10 mouse cellular contexts compared by ENCODE assay signal in the genomic region with DNA sequence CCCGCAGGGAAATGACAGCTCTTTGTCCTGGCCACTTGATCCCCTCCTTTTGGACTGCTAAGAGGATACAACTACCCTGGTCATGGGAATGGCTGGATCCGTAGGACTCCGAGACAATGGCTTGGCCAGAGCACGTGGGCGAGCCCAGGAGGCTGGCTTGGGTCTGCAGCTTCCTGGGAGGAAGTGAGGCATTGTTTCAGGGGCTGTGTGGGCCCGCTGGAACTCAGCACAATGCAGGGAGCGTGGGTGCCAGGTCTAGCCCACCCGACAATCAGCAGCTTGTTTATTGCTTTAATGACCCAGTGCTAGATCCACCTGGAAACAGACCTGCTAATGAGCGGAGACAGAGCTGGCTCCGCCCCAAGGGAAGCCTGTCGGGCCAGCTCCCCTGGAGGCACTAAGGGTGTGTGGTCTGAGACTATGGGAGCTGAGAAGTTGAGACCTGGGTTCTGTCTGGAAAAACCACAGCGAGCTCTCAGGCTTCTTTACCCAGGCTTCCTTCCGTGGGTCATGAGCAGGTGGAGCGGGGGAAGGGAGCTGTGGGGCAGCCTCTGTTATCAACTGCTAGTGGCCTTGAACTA. TPM values are rescaled to one million over a fixed set of nuclear protein-coding genes. Genes with fewer than 3 reads are reported as not detected.
A peak's percentile ranks its signal among the peaks of the same experiment; 100 is the strongest.
DNase-seq lines count a peak whose midpoint lies in the region; ATAC-seq and TF ChIP-seq lines count a peak whose summit lies in the region.
"Had no signal": no experiment of that assay in that cellular context is flagged by ENCODE, and none has a peak within 500 bp of the region (broad histone marks: within the 10 kb centered on the region; RNA-seq: fewer than 3 reads in every experiment).

No protein-coding gene starts in this region.

- 0 out of 2 replicates have a peak, but pooled peaks have one; percentile 7 for TF ChIP-seq CTCF in layer of hippocampus, adult 2 months (conservative IDR thresholded peaks at IDR 0.05)
- TF ChIP-seq CTCF in liver, postnatal 0 days (IDR thresholded peaks at IDR 0.05; ENCODE audit: low read depth) = no peak
- no peak for TF ChIP-seq CTCF in stomach, postnatal 0 days (IDR thresholded peaks at IDR 0.05; ENCODE audit: low read depth)

- H3K27me3 ChIP-seq in embryonic facial prominence, embryonic 15.5 days = no peaks in the 10 kb centered on the region
- no peaks in the 10 kb centered on the region for H3K27me3 ChIP-seq in liver, postnatal 0 days (ENCODE audit: insufficient read depth, low read length)
- no peaks in the 10 kb centered on the region for H3K27me3 ChIP-seq in stomach, postnatal 0 days (ENCODE audit: control insufficient read depth, insufficient read depth, low read length)
- H3K27me3 ChIP-seq: limb, embryonic 13.5 days had no signal

- H3K4me2 ChIP-seq in embryonic facial prominence, embryonic 15.5 days (replicated peaks) = no peak overlapping the region
- no peak overlapping the region; the same call in 1 of the 2 replicates for H3K4me2 ChIP-seq in liver, postnatal 0 days (ENCODE audit: low read depth, low read length)
- peak overlapping the region; percentile 14; the same call in 1 of the 2 replicates for H3K4me2 ChIP-seq in stomach, postnatal 0 days (replicated peaks; ENCODE audit: low read depth)
- H3K4me2 ChIP-seq: limb, embryonic 13.5 days had no signal

- no peaks in the 10 kb centered on the region for H3K36me3 ChIP-seq in embryonic facial prominence, embryonic 15.5 days
- no peaks in the 10 kb centered on the region for H3K36me3 ChIP-seq in liver, postnatal 0 days (replicated peaks; ENCODE audit: insufficient read depth, low read length)
- H3K36me3 ChIP-seq in stomach, postnatal 0 days (ENCODE audit: control insufficient read depth, insufficient read depth, low read length) = no peaks in the 10 kb centered on the region
- H3K36me3 ChIP-seq: limb, embryonic 13.5 days had no signal

- H3K9me3 ChIP-seq in embryonic facial prominence, embryonic 15.5 days (replicated peaks) = 0 out of 2 replicates have a peak, but pooled peaks cover 1% of the 10 kb centered on the region
- no peaks in the 10 kb centered on the region for H3K9me3 ChIP-seq in liver, postnatal 0 days (ENCODE audit: low read length)
- no peaks in the 10 kb centered on the region for H3K9me3 ChIP-seq in stomach, postnatal 0 days (ENCODE audit: control insufficient read depth, low read length)

- no peak for TF ChIP-seq EP300 in liver, postnatal 0 days (IDR thresholded peaks at IDR 0.05; ENCODE audit: low read depth)
- no peak for TF ChIP-seq EP300 in stomach, postnatal 0 days (optimal IDR thresholded peaks at IDR 0.05)

- H3K27ac ChIP-seq in layer of hippocampus, adult 2 months = no peak overlapping the region
- 0 out of 2 replicates have a peak overlapping the region, but pooled peaks have one; percentile 3 for H3K27ac ChIP-seq in embryonic facial prominence, embryonic 15.5 days (replicated peaks)
- H3K27ac ChIP-seq in liver, postnatal 0 days (ENCODE audit: low read depth) = no peak overlapping the region
- H3K27ac ChIP-seq in stomach, postnatal 0 days (replicated peaks) = no peak overlapping the region; the same call in 1 of the 2 replicates
- H3K27ac ChIP-seq: limb, embryonic 13.5 days had no signal

- peak; percentile 61 for ATAC-seq in embryonic facial prominence, embryonic 15.5 days (ENCODE audit: insufficient number of reproducible peaks, low FRiP score, low TSS enrichment, low read depth)
- 0 out of 2 replicates have a peak, but pooled peaks have one; percentile 16 for ATAC-seq in liver, postnatal 0 days
- ATAC-seq in stomach, postnatal 0 days (ENCODE audit: low FRiP score, low TSS enrichment) = peak; percentile 70
- ATAC-seq: Patski had no signal

- H3K4me1 ChIP-seq in embryonic facial prominence, embryonic 15.5 days = peaks cover 7% of the 10 kb centered on the region; the same call in 1 of the 2 replicates
- peaks cover 23% of the 10 kb centered on the region for H3K4me1 ChIP-seq in liver, postnatal 0 days (ENCODE audit: insufficient read depth)
- no peaks in the 10 kb centered on the region for H3K4me1 ChIP-seq in stomach, postnatal 0 days (replicated peaks; ENCODE audit: control insufficient read depth, insufficient read depth)

- WGBS in embryonic facial prominence, embryonic 15.5 days = 34% methylated on average over 14 of the region's 14 CpGs
- WGBS in liver, postnatal 0 days (ENCODE audit: insufficient replicate concordance) = 24% methylated on average over 14 of the region's 14 CpGs
- 33% methylated on average over 14 of the region's 14 CpGs for WGBS in stomach, postnatal 0 days

- no peak overlapping the region for H3K4me3 ChIP-seq in layer of hippocampus, adult 2 months
- no peak overlapping the region for H3K4me3 ChIP-seq in embryonic facial prominence, embryonic 15.5 days (replicated peaks)
- no peak overlapping the region for H3K4me3 ChIP-seq in liver, postnatal 0 days (ENCODE audit: low read depth, low read length)
- H3K4me3 ChIP-seq in stomach, postnatal 0 days (ENCODE audit: low read depth, low read length) = no peak overlapping the region
- H3K4me3 ChIP-seq: limb, embryonic 13.5 days had no signal

- no peak overlapping the region for H3K9ac ChIP-seq in embryonic facial prominence, embryonic 15.5 days
- H3K9ac ChIP-seq in liver, postnatal 0 days (replicated peaks) = no peak overlapping the region
- H3K9ac ChIP-seq in stomach, postnatal 0 days (ENCODE audit: low read length) = peak overlapping the region; percentile 27; the same call in 1 of the 2 replicates
- H3K9ac ChIP-seq: limb, embryonic 13.5 days had no signal

- DNase-seq in layer of hippocampus, adult 2 months (ENCODE audit: low spot score in 2 of 2) = no peak
- DNase-seq in layer of hippocampus, adult 11-12 months (ENCODE audit: low spot score) = no peak
- peak; percentile 68 for DNase-seq in heart, postnatal 4 days
- no peak for DNase-seq in liver, postnatal 0 days
- DNase-seq in stomach, postnatal 0 days (ENCODE audit: low spot score) = peak; percentile 27
- no peak for DNase-seq in adipocyte (ENCODE audit: low spot score)
- DNase-seq in yolk sac, embryonic 10.5 days (ENCODE audit: low spot score) = no peak

RNA-seq across cellular contexts. Expression of a gene that starts 24.3 kb away (rescaled TPM):
- total RNA-seq in layer of hippocampus, adult 2 months (2021) = 1 to 10 TPM; 6.3 to 9.4 TPM
- polyA plus RNA-seq in embryonic facial prominence, embryonic 15.5 days (2015; fragmentation: Nextera tagmentation; extraction: Ambion mirVana) = 5.8 and 6.1 TPM in 2 replicates
- 10 to 100 TPM; 29.8 to 32.4 TPM for total RNA-seq in heart, postnatal 4 days (2021)
- polyA plus RNA-seq in liver, postnatal 0 days (2015; fragmentation: Nextera tagmentation; extraction: Ambion mirVana) = 1.3 and 1.9 TPM in 2 replicates
- polyA plus RNA-seq in stomach, postnatal 0 days (2015; fragmentation: Nextera tagmentation; extraction: Ambion mirVana) = 3.7 and 5.0 TPM in 2 replicates

Comparison
In these comparisons a context has a peak if more than half of its experiments do, and no peak if none do; other contexts are left out.
1. DNase-seq: peak in heart, postnatal 4 days (single experiment) and stomach, postnatal 0 days (single experiment); none in layer of hippocampus, adult 2 months (0 of 2), layer of hippocampus, adult 11-12 months (single experiment), liver, postnatal 0 days (single experiment), adipocyte (single experiment) and yolk sac, embryonic 10.5 days (single experiment).
2. ATAC-seq: peak in every context shown above with its lines; median percentile 70 in stomach, postnatal 0 days; 61 in embryonic facial prominence, embryonic 15.5 days; 16 in liver, postnatal 0 days.